Mouse (Mus musculus): ENCODE measurements around the gene Ctrl. TPM values are rescaled to one million over a fixed set of nuclear protein-coding genes. Genes with fewer than 3 reads are reported as not detected.

Gene Ctrl
- total and polyA plus RNA-seq, 2 experiments: 2.0 to 59.0 TPM

DNA sequence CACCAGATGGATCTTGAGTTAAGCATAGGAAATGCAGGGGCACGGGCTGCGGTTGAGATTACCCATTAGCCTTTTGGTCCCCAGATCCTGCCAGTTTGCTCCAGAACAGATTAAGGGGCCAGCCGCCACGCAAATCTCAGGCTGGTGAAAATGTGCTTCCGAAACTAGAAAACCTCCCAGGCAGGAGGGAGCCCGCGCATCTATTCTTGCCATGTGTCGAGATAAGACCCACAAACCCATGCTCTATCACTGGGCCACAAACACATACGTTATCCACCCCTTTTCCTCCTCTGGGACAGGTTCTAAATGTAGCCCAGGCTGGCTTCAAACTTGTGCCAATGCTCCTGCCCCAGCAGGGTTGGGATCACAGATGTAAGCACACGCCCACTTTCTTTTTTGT lies 27.9 kb upstream of the Ctrl start:
- no peak overlapping the region for H3K27ac ChIP-seq (replicated peaks; ENCODE audit: insufficient read depth, low read depth, low read length)
- TF ChIP-seq CTCF (IDR thresholded peaks at IDR 0.05; ENCODE audit: low read depth, low read length): no peak
- TF ChIP-seq POLR2A (IDR thresholded peaks at IDR 0.05; ENCODE audit: extremely low read depth, insufficient read depth, low read length): no peak
- peaks cover 20% of the 10 kb centered on the region; the same call in 1 of the 2 replicates for H3K79me2 ChIP-seq (ENCODE audit: control insufficient read depth, insufficient read depth, low read length)
- H3K4me3 ChIP-seq (ENCODE audit: insufficient read depth, low read depth, low read length): no peak overlapping the region
- H3K27me3 ChIP-seq (ENCODE audit: control insufficient read depth, insufficient read depth, low read length): no peaks in the 10 kb centered on the region
- no peak for DNase-seq (ENCODE audit: extremely low read depth, low read depth, low spot score)
- WGBS: 96% methylated on average over 10 of the region's 10 CpGs
- no peak overlapping the region for H3K9ac ChIP-seq (ENCODE audit: low read depth, low read length)
- H3K36me3 ChIP-seq (ENCODE audit: control insufficient read depth, insufficient read depth, low read length): no peaks in the 10 kb centered on the region
- peaks cover 15% of the 10 kb centered on the region for H3K4me1 ChIP-seq (ENCODE audit: control insufficient read depth, insufficient read depth, low read length)

DNA sequence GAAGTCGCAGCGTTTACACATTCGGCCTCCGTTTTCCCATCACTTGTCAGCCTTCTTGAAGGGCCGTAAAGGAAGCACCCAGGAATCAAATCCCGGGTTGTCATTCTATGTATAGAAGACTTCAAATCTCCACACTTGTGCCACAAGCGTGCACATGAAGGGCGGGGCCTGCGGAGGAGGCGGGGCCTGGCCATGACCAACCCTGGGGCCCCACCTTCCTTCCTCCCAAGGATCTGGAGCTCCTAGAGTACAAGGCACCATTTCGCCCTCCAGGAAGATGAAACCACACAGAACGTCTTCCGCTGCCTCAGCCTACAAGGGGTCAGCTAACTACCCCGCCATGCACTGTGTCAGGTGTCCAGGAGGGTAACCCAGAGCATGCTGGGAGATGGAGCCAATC lies 27.4 kb upstream of the Ctrl start:
- no peak overlapping the region for H3K4me3 ChIP-seq (ENCODE audit: insufficient read depth, low read depth, low read length)
- WGBS: 92% methylated on average over 14 of the region's 14 CpGs
- no peak overlapping the region for H3K9ac ChIP-seq (ENCODE audit: low read depth, low read length)
- H3K27me3 ChIP-seq (ENCODE audit: control insufficient read depth, insufficient read depth, low read length): no peaks in the 10 kb centered on the region
- no peak overlapping the region for H3K27ac ChIP-seq (replicated peaks; ENCODE audit: insufficient read depth, low read depth, low read length)
- H3K4me1 ChIP-seq (ENCODE audit: control insufficient read depth, insufficient read depth, low read length): peaks cover 13% of the 10 kb centered on the region
- H3K79me2 ChIP-seq (ENCODE audit: control insufficient read depth, insufficient read depth, low read length): peaks cover 20% of the 10 kb centered on the region; the same call in 1 of the 2 replicates
- no peak for DNase-seq (ENCODE audit: extremely low read depth, low read depth, low spot score)
- TF ChIP-seq POLR2A (IDR thresholded peaks at IDR 0.05; ENCODE audit: extremely low read depth, insufficient read depth, low read length) (no peak), CTCF (IDR thresholded peaks at IDR 0.05; ENCODE audit: low read depth, low read length) (no peak)
- no peaks in the 10 kb centered on the region for H3K36me3 ChIP-seq (ENCODE audit: control insufficient read depth, insufficient read depth, low read length)

DNA sequence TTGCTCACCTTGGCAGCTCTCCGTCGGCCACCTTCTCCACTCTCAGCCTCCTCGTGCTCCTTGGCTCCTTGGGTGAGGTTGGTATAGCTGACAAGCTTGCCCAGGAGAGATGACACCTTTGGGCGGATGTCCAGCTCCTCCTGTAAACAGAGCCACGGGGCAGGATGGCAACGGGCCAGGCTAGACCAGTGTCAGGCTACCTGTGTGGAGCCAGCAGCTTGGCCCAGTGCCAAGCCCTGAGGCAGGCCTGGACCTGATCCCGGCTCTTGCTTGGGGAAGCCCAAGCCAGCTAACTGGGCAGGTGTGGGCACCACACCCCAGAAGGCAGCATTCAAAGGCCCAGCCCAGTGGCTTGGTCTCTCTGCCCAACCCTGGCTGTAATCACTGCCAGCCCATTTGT lies 25.7 kb upstream of the Ctrl start:
- Histone ChIP-seq H3K4me1 (ENCODE audit: control insufficient read depth, insufficient read depth, low read length) (peaks cover 5% of the 10 kb centered on the region; the same call in 1 of the 2 replicates), H3K27me3 (ENCODE audit: control insufficient read depth, insufficient read depth, low read length) (no peaks in the 10 kb centered on the region), H3K79me2 (ENCODE audit: control insufficient read depth, insufficient read depth, low read length) (peaks cover 9% of the 10 kb centered on the region; the same call in 1 of the 2 replicates), H3K4me3 (ENCODE audit: insufficient read depth, low read depth, low read length) (no peak overlapping the region), H3K27ac (replicated peaks; ENCODE audit: insufficient read depth, low read depth, low read length) (no peak overlapping the region), H3K9ac (ENCODE audit: low read depth, low read length) (no peak overlapping the region), H3K36me3 (ENCODE audit: control insufficient read depth, insufficient read depth, low read length) (no peaks in the 10 kb centered on the region; the same call in 1 of the 2 replicates)
- DNase-seq (ENCODE audit: extremely low read depth, low read depth, low spot score): peak; percentile 90
- 29% methylated on average over 7 of the region's 7 CpGs for WGBS
- no peak for TF ChIP-seq POLR2A (IDR thresholded peaks at IDR 0.05; ENCODE audit: extremely low read depth, insufficient read depth, low read length)
- TF ChIP-seq CTCF (IDR thresholded peaks at IDR 0.05; ENCODE audit: low read depth, low read length): no peak

DNA sequence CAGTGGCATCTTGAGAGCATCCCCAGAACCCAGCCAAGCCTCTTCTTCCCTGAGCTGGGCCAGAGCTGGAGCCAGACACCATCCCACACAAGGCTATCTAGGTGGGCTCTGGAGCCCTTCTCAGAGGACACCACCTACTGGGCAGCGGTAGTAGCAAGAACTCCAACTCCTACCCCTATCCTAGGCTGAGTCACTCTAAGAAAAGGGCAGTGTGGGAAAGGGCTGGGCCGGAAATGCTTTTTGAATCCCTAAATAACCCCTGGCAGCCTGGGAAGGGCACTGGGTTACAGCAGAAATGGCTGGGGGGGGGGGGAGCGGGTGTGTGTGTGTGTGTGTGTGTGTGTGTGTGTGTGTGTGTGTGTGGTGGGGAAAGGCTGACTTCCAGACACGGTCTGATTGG lies 24.2 kb upstream of the Ctrl start:
- H3K27me3 ChIP-seq (ENCODE audit: control insufficient read depth, insufficient read depth, low read length): no peaks in the 10 kb centered on the region
- no peak overlapping the region for H3K4me3 ChIP-seq (ENCODE audit: insufficient read depth, low read depth, low read length)
- TF ChIP-seq CTCF (IDR thresholded peaks at IDR 0.05; ENCODE audit: low read depth, low read length) (peak; percentile 17; the same call in 1 of the 2 replicates), POLR2A (IDR thresholded peaks at IDR 0.05; ENCODE audit: extremely low read depth, insufficient read depth, low read length) (no peak)
- no peak for DNase-seq (ENCODE audit: extremely low read depth, low read depth, low spot score)
- peaks cover 6% of the 10 kb centered on the region; the same call in 1 of the 2 replicates for H3K36me3 ChIP-seq (ENCODE audit: control insufficient read depth, insufficient read depth, low read length)
- no peaks in the 10 kb centered on the region for H3K79me2 ChIP-seq (ENCODE audit: control insufficient read depth, insufficient read depth, low read length)
- WGBS: 74% methylated on average over 3 of the region's 4 CpGs
- H3K27ac ChIP-seq (replicated peaks; ENCODE audit: insufficient read depth, low read depth, low read length): no peak overlapping the region
- H3K4me1 ChIP-seq (ENCODE audit: control insufficient read depth, insufficient read depth, low read length): peaks cover 3% of the 10 kb centered on the region; the same call in 1 of the 2 replicates
- no peak overlapping the region for H3K9ac ChIP-seq (ENCODE audit: low read depth, low read length)

DNA sequence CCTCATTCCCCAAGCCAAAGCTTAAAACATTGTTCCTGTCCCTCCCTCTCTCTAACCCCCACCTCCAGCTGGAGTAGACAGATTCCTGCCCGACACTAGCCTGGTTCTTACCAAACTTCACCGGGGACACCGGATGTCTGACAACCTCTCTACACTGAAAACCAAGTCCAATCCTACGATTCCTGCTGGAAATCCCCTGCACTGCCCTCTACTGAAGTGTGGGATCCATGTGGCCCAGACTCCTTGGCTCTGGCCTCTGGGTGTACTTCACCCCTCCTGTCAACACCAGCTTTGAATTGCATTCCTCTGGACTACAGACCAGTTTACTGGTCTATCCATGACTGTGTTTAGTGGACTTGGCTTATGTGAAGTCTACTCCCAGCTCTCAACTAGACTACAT lies 22.9 kb upstream of the Ctrl start:
- TF ChIP-seq POLR2A (IDR thresholded peaks at IDR 0.05; ENCODE audit: extremely low read depth, insufficient read depth, low read length): no peak
- no peak for TF ChIP-seq CTCF (IDR thresholded peaks at IDR 0.05; ENCODE audit: low read depth, low read length)
- H3K27me3 ChIP-seq (ENCODE audit: control insufficient read depth, insufficient read depth, low read length): no peaks in the 10 kb centered on the region
- H3K79me2 ChIP-seq (ENCODE audit: control insufficient read depth, insufficient read depth, low read length): no peaks in the 10 kb centered on the region
- WGBS: 89% methylated on average over 4 of the region's 4 CpGs
- H3K4me3 ChIP-seq (ENCODE audit: insufficient read depth, low read depth, low read length): no peak overlapping the region
- H3K36me3 ChIP-seq (ENCODE audit: control insufficient read depth, insufficient read depth, low read length): peaks cover 6% of the 10 kb centered on the region; the same call in 1 of the 2 replicates
- DNase-seq (ENCODE audit: extremely low read depth, low read depth, low spot score): no peak
- H3K4me1 ChIP-seq (ENCODE audit: control insufficient read depth, insufficient read depth, low read length): peaks cover 3% of the 10 kb centered on the region; the same call in 1 of the 2 replicates
- no peak overlapping the region for H3K27ac ChIP-seq (replicated peaks; ENCODE audit: insufficient read depth, low read depth, low read length)
- no peak overlapping the region for H3K9ac ChIP-seq (ENCODE audit: low read depth, low read length)

DNA sequence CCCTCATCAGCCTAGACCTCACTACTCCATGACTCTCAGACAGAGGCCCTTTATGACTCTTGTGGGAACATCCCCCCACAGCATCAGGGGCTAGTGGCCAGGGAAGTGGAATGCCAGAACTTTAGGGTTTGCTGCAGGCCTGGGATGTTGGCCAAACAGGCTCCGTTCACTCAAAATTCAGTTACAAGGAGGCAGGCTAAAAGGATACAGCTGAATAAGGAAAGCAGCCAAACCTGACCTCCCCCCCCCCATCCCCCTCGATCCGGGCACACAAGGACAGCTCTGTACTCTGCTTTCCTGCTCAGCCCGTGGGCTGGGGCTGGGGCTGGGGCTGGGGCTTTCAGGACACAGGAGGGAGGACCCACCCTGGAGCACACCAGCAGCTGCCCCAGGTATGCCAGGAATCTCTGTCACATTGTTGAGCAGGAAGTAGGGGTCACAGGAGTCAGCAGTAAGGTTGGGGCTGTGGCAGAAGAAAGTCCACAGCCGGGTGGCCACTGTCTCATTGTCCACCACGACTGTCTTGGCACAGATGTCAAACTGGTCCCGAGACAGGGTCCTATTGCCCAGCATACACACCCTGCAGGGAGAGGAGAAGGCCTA lies 17.5 kb upstream of the Ctrl start:
- Histone ChIP-seq H3K79me2 (ENCODE audit: control insufficient read depth, insufficient read depth, low read length) (no peaks in the 10 kb centered on the region; the same call in 1 of the 2 replicates), H3K9ac (ENCODE audit: low read depth, low read length) (no peak overlapping the region), H3K4me3 (ENCODE audit: insufficient read depth, low read depth, low read length) (no peak overlapping the region), H3K36me3 (ENCODE audit: control insufficient read depth, insufficient read depth, low read length) (peaks cover 6% of the 10 kb centered on the region; the same call in 1 of the 2 replicates), H3K27ac (replicated peaks; ENCODE audit: insufficient read depth, low read depth, low read length) (no peak overlapping the region), H3K4me1 (ENCODE audit: control insufficient read depth, insufficient read depth, low read length) (no peaks in the 10 kb centered on the region), H3K27me3 (ENCODE audit: control insufficient read depth, insufficient read depth, low read length) (no peaks in the 10 kb centered on the region)
- 63% methylated on average over 7 of the region's 7 CpGs for WGBS
- TF ChIP-seq CTCF (IDR thresholded peaks at IDR 0.05; ENCODE audit: low read depth, low read length): no peak
- no peak for TF ChIP-seq POLR2A (IDR thresholded peaks at IDR 0.05; ENCODE audit: extremely low read depth, insufficient read depth, low read length)
- no peak for DNase-seq (ENCODE audit: extremely low read depth, low read depth, low spot score)
